ENCODE assay signal across 24 mouse cellular contexts in the genomic region with DNA sequence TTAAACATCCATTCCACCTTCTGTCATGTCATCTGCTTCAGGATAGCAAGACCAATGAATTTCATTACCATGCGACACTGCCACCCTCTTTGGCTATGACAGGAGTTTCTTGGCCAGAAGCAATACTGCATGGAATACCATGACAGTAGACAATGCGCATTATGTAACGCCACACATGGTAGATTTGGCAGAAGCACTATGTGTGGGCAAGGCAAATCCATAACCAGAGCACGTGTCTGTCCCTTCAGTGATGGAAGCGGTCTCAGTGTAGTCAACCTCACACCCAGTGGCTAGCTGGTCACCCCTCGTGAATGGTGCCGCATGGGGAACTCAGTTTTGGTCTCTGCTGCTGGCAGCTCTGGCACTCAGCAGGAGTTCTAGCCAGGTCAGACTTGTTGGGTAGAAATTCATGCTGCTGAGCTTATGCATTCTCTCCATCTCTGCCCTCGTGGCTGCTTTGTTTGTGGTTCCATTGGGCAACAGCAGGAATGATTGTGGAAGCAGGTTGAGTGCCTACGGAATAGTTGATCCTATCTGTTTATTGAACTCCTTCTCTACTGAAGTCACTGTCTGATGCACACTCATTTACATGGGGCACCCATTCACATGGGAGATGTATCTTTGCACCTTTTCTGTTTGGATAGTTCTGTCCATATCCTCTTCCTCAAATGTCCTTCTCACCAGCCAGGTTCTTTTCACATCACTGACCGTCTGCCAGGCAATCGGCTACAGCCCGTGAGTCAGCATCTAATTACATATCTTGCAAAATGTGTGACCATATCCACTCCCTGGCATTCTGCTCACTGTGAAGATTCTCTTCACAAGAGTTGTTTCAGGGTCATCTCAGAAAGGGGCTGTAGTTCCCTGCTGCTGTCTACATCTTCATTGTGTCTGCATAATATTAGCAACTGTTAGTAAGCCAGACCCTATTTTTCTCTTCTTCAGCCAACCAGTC.
A peak's percentile ranks its signal among the peaks of the same experiment; 100 is the strongest.
DNase-seq lines count a peak whose midpoint lies in the region; ATAC-seq and TF ChIP-seq lines count a peak whose summit lies in the region.
"Had no signal": no experiment of that assay in that cellular context is flagged by ENCODE, and none has a peak within 500 bp of the region (broad histone marks: within the 10 kb centered on the region; RNA-seq: fewer than 3 reads in every experiment).

No protein-coding gene starts in this region.

- no peak for TF ChIP-seq CTCF in liver, postnatal 0 days (IDR thresholded peaks at IDR 0.05; ENCODE audit: low read depth)

- H3K9ac ChIP-seq in liver, postnatal 0 days (replicated peaks), result no peak overlapping the region
- no peak overlapping the region for H3K9ac ChIP-seq in liver, embryonic 12.5 days
- H3K9ac ChIP-seq: embryonic facial prominence, embryonic 12.5 days; embryonic facial prominence, embryonic 15.5 days; forebrain, postnatal 0 days; heart, embryonic 13.5 days; hindbrain, embryonic 12.5 days; hindbrain, embryonic 15.5 days had no signal

- no peaks in the 10 kb centered on the region for H3K27me3 ChIP-seq in liver, postnatal 0 days (ENCODE audit: insufficient read depth, low read length)
- no peaks in the 10 kb centered on the region for H3K27me3 ChIP-seq in liver, embryonic 12.5 days (replicated peaks)
- H3K27me3 ChIP-seq: embryonic facial prominence, embryonic 12.5 days; embryonic facial prominence, embryonic 15.5 days; heart, embryonic 13.5 days; hindbrain, embryonic 12.5 days; hindbrain, embryonic 15.5 days had no signal

- H3K36me3 ChIP-seq in liver, postnatal 0 days (replicated peaks; ENCODE audit: insufficient read depth, low read length), result no peaks in the 10 kb centered on the region
- H3K36me3 ChIP-seq in liver, embryonic 12.5 days, result no peaks in the 10 kb centered on the region
- H3K36me3 ChIP-seq: embryonic facial prominence, embryonic 12.5 days; embryonic facial prominence, embryonic 15.5 days; hindbrain, embryonic 12.5 days; hindbrain, embryonic 15.5 days had no signal

- H3K4me2 ChIP-seq in liver, postnatal 0 days (ENCODE audit: low read depth, low read length), result no peak overlapping the region
- H3K4me2 ChIP-seq in liver, embryonic 12.5 days, result no peak overlapping the region
- H3K4me2 ChIP-seq: embryonic facial prominence, embryonic 12.5 days; embryonic facial prominence, embryonic 15.5 days; heart, embryonic 13.5 days; hindbrain, embryonic 12.5 days; hindbrain, embryonic 15.5 days had no signal

- no peaks in the 10 kb centered on the region for H3K9me3 ChIP-seq in liver, postnatal 0 days (ENCODE audit: low read length)
- no peaks in the 10 kb centered on the region for H3K9me3 ChIP-seq in liver, embryonic 12.5 days (replicated peaks)
- H3K9me3 ChIP-seq: embryonic facial prominence, embryonic 12.5 days; embryonic facial prominence, embryonic 15.5 days; heart, embryonic 10.5 days; heart, embryonic 13.5 days; hindbrain, embryonic 12.5 days; hindbrain, embryonic 15.5 days had no signal

- WGBS in liver, postnatal 0 days (ENCODE audit: insufficient replicate concordance), result 77% methylated on average over 12 of the region's 12 CpGs
- WGBS in liver, embryonic 12.5 days (ENCODE audit: insufficient replicate concordance), result 74% methylated on average over 12 of the region's 12 CpGs

- intact Hi-C loops in heart, postnatal 25 days (cut with DNase I), result no loop called here

- no peak for TF ChIP-seq EP300 in liver, postnatal 0 days (IDR thresholded peaks at IDR 0.05; ENCODE audit: low read depth)

- ATAC-seq in liver, postnatal 0 days, result peak; percentile 76
- ATAC-seq in liver, embryonic 12.5 days, result no peak
- ATAC-seq: forebrain, embryonic 14.5 days; forebrain, postnatal 0 days had no signal

- H3K4me3 ChIP-seq in liver, postnatal 0 days (ENCODE audit: low read depth, low read length), result no peak overlapping the region
- H3K4me3 ChIP-seq in liver, embryonic 12.5 days, result no peak overlapping the region
- H3K4me3 ChIP-seq: embryonic facial prominence, embryonic 12.5 days; embryonic facial prominence, embryonic 15.5 days; heart, adult 2 months; heart, embryonic 10.5 days; heart, embryonic 13.5 days; hindbrain, embryonic 12.5 days; hindbrain, embryonic 15.5 days had no signal

- H3K4me1 ChIP-seq in liver, postnatal 0 days (ENCODE audit: insufficient read depth), result peaks cover 5% of the 10 kb centered on the region; the same call in 1 of the 2 replicates
- H3K4me1 ChIP-seq in liver, embryonic 12.5 days, result no peaks in the 10 kb centered on the region
- H3K4me1 ChIP-seq: hindbrain, embryonic 15.5 days had no signal

- DNase-seq in heart, adult 11 months, result peak; percentile 74
- DNase-seq in heart, postnatal 25 days (ENCODE audit: low spot score), result no peak
- DNase-seq in liver, postnatal 0 days, result no peak
- peak; percentile 26 for DNase-seq in Muller cell, postnatal 12 days (ENCODE audit: inconsistent ontology term)
- peak; percentile 20 for DNase-seq in brain, adult 2 months (ENCODE audit: low read depth, low spot score)
- no peak for DNase-seq in yolk sac, embryonic 10.5 days (ENCODE audit: low spot score)
- DNase-seq in ovary, postnatal 10 days (ENCODE audit: low spot score), result no peak
- DNase-seq: adrenal gland, adult 2 months; adrenal gland, postnatal 14 days; cerebellum, adult 18-20 months; cerebellum, adult 9-10 months; cerebellum, postnatal 14 days; forebrain, postnatal 0 days; gastrocnemius, postnatal 14 days; heart, adult 2 months; heart, postnatal 14 days had no signal

- no peak overlapping the region for H3K27ac ChIP-seq in liver, postnatal 0 days (ENCODE audit: low read depth)
- H3K27ac ChIP-seq in liver, embryonic 12.5 days, result no peak overlapping the region
- H3K27ac ChIP-seq: embryonic facial prominence, embryonic 12.5 days; embryonic facial prominence, embryonic 15.5 days; heart, adult 2 months; heart, embryonic 10.5 days; heart, embryonic 13.5 days; hindbrain, embryonic 12.5 days; hindbrain, embryonic 15.5 days had no signal

Comparison
In these comparisons a context has a peak if more than half of its experiments do, and no peak if none do; other contexts are left out.
1. DNase-seq: peak in heart, adult 11 months (single experiment), Muller cell, postnatal 12 days (single experiment) and brain, adult 2 months (single experiment); none in heart, postnatal 25 days (single experiment), liver, postnatal 0 days (single experiment), yolk sac, embryonic 10.5 days (single experiment) and ovary, postnatal 10 days (single experiment).